Mouse (Mus musculus): ENCODE measurements around the gene Herpud1. TPM values are rescaled to one million over a fixed set of nuclear protein-coding genes. Genes with fewer than 3 reads are reported as not detected.

Herpud1 gene
- total RNA-seq, 2 experiments from 2014 or later = 78.2 to 99.5 TPM

DNA sequence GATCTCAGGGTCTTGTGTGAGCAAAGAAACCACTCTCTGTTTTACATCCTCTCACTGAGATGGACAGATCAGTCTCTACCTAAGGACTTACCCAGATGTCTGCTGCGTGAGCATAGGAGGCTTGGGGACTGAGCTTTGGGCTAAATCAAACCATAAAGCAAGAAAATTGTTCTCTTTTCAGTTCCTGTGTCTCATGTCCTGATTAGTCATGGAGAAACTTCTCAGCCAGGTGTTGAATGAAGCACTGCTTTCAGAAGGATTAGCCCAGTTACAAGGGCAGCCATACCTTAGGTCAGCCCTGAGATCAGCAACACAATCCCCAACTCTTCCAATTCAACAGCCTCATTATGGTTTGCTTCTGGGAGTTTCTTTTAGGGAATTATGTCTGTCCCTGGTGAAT, 55.4 kb downstream of the Herpud1 start:
- ATAC-seq (replicated peaks; ENCODE audit: poor library complexity) = no peak

DNA sequence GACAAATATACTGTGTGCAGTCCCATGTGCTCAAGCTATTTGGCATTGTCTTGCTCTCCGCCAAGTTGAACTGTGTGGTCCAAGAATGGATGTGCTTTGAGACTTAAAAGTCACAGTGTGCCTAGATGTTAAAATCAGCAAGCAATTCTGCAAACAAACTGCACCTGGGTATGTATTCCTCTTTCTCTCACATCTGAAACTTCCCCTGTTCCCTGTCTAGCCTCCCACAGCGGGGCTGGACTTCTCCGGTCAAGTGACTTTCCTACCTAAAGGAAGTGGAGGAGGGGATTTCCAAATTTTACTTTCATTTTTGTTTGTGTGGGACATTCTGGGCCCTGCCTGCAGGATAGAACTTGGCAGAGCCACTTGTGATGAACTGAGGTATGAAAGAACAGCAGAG, 56.9 kb downstream of the Herpud1 start:
- peak; percentile 46 for ATAC-seq (replicated peaks; ENCODE audit: poor library complexity)

DNA sequence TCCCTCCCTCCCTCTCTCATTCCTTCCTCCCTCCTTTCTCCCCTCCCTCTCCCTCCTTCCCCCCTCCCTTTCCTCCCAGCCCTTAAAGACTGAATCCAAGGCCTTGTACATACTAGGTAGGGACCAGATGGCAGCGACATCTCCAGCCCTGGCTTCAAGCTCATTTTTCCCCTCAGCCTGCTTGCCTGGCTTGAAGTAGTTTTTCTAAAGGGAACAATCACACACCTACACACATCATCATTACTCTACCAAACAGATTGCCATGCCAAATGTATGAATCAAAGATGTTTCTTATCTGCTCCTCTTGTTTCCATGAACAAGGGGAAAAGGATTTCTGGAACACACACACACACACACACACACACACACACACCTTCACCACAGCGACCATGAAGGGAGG, 58.2 kb downstream of the Herpud1 start:
- ATAC-seq (replicated peaks; ENCODE audit: poor library complexity) = no peak

Other genes with a start within 250 kb of the Herpud1 start
- gene Mt4, start 249.2 kb upstream of the Herpud1 start, total RNA-seq (2015) = not detected in 2 replicates
- not detected in 2 replicates for gene Mt4, start 249.2 kb upstream of the Herpud1 start, total RNA-seq (2017)
- not detected in 2 replicates for gene Mt3, start 233.8 kb upstream of the Herpud1 start, total RNA-seq (2015)
- not detected in 2 replicates for gene Mt3, start 233.8 kb upstream of the Herpud1 start, total RNA-seq (2017)
- gene Mt2, start 213.8 kb upstream of the Herpud1 start, total RNA-seq (2015) = 24.5 and 53.6 TPM in 2 replicates
- gene Mt2, start 213.8 kb upstream of the Herpud1 start, total RNA-seq (2017) = 35.6 and 47.5 TPM in 2 replicates
- 232 and 285 TPM in 2 replicates for gene Mt1, start 207.4 kb upstream of the Herpud1 start, total RNA-seq (2015)
- gene Mt1, start 207.4 kb upstream of the Herpud1 start, total RNA-seq (2017) = 321 and 389 TPM in 2 replicates
- 26.7 and 32.4 TPM in 2 replicates for gene Nup93, start 171.9 kb upstream of the Herpud1 start, total RNA-seq (2015)
- 36.3 and 46.1 TPM in 2 replicates for gene Nup93, start 171.9 kb upstream of the Herpud1 start, total RNA-seq (2017)
- gene Slc12a3, start 57.2 kb upstream of the Herpud1 start, total RNA-seq (2015) = 0.12 and 0.17 TPM in 2 replicates
- gene Slc12a3, start 57.2 kb upstream of the Herpud1 start, total RNA-seq (2017) = not detected in 2 replicates
- gene Nlrc5, start 47.9 kb downstream of the Herpud1 start, total RNA-seq (2015) = 22.5 and 24.1 TPM in 2 replicates
- gene Nlrc5, start 47.9 kb downstream of the Herpud1 start, total RNA-seq (2017) = 17.7 and 27.9 TPM in 2 replicates
- gene Cpne2, start 146.6 kb downstream of the Herpud1 start, total RNA-seq (2015) = 98.4 and 104 TPM in 2 replicates
- 54.1 and 64.9 TPM in 2 replicates for gene Cpne2, start 146.6 kb downstream of the Herpud1 start, total RNA-seq (2017)
- 39.4 and 41.1 TPM in 2 replicates for gene Rspry1, start 215.5 kb downstream of the Herpud1 start, total RNA-seq (2015)
- 31.6 and 35.4 TPM in 2 replicates for gene Rspry1, start 215.5 kb downstream of the Herpud1 start, total RNA-seq (2017)
- gene Fam192a, start 215.6 kb downstream of the Herpud1 start, total RNA-seq (2015) = 35.3 and 40.4 TPM in 2 replicates
- gene Fam192a, start 215.6 kb downstream of the Herpud1 start, total RNA-seq (2017) = 102 and 135 TPM in 2 replicates

All from megakaryocyte progenitor cell, adult 5-6 weeks (primary cell).